Mouse (Mus musculus): ENCODE measurements around the gene E130114P18Rik. TPM values are rescaled to one million over a fixed set of nuclear protein-coding genes. Genes with fewer than 3 reads are reported as not detected.

E130114P18Rik gene
- polyA plus RNA-seq (2016; fragmentation: Nextera tagmentation; extraction: Ambion mirVana), result 2.8 and 11.0 TPM in 2 replicates

DNA sequence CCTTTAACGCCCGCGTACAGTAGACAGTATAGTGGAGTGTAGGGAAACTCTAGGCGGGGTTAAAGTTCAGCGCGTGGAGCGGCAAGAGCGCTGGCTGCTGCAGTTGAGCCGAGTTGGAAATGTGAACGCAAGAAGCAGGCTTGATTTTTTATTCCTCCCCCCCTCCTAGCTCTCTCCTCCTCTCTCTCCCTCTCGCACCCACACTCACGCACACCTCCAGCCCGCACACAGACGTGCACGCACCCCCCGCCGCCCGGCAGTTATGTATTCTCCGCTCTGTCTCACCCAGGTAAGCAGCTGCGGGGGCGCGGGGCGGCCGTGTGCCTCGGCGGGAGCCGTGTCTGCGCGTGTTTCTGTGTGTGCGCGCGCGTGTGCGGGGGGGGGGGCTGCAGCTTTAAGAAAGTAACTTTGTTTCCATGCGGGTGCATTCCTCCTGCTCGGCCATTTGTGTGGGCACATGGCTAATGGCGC is at the start of gene E130114P18Rik:
TSS of gene E130114P18Rik (minus strand) at position 373 of the 471 bp plus-strand sequence.
- under 1% methylated on average over 37 of the region's 37 CpGs for WGBS
- Histone ChIP-seq H3K27ac (peak within 1 kb of the TSS; percentile 96), H3K9me3 (replicated peaks) (no peaks in the 10 kb centered on the region), H3K36me3 (peaks cover 3% of the 10 kb centered on the region), H3K4me1 (peaks cover 60% of the 10 kb centered on the region), H3K27me3 (ENCODE audit: low read depth, poor library complexity, severe bottlenecking) (peaks cover 52% of the 10 kb centered on the region), H3K4me3 (peak within 1 kb of the TSS; percentile 80)
- peak; percentile 76 for DNase-seq (ENCODE audit: low spot score)

DNA sequence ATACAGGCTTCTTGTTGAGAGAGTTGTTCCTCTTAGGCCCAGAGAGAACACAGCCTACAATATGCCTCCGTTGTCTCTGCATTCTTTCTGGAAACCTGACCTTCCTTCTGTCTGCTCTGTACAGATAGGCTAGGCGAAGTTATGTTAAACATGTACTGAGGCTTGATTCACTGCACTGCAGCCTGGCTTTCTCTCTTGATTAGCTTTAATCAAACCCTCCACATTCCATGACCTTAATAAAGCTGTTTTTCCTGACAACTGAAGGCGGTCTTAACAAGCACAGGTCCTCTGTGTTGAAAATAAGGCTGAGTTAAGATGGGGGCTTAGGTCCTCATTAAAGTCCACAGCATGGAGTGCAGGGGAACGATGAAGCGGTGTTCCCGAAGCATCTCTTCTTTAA is 49.2 kb upstream of the E130114P18Rik start:
- no peak overlapping the region for H3K4me3 ChIP-seq
- H3K27ac ChIP-seq, result no peak overlapping the region
- H3K9me3 ChIP-seq (replicated peaks), result no peaks in the 10 kb centered on the region
- no peaks in the 10 kb centered on the region for H3K27me3 ChIP-seq (ENCODE audit: low read depth, poor library complexity, severe bottlenecking)
- WGBS, result 61% methylated on average over 6 of the region's 6 CpGs
- no peak for DNase-seq (ENCODE audit: low spot score)
- H3K36me3 ChIP-seq, result no peaks in the 10 kb centered on the region
- H3K4me1 ChIP-seq, result peaks cover 18% of the 10 kb centered on the region

DNA sequence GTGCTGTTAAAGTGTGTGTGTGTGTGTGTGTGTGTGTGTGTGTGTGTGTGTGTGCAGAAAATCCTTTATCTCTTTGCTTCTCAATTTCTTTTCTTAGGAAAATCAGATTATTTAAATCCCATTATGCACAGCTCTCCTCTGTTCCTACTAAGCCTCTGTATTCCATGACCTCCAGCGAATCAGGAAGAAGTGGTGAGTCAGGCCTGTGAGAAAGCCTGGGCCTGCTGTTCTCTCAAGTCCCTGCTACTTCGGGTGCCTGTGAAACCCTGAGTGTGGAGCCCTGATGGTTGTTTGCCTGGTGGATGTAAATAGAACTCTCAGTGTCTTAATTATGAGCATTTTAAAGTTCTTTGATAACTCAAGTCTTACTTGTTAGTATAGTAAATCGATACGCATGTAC is 48.0 kb upstream of the E130114P18Rik start:
- no peak for DNase-seq (ENCODE audit: low spot score)
- Histone ChIP-seq H3K27me3 (ENCODE audit: low read depth, poor library complexity, severe bottlenecking) (no peaks in the 10 kb centered on the region), H3K4me3 (no peak overlapping the region), H3K36me3 (no peaks in the 10 kb centered on the region), H3K9me3 (replicated peaks) (no peaks in the 10 kb centered on the region), H3K4me1 (peaks cover 18% of the 10 kb centered on the region), H3K27ac (no peak overlapping the region)
- 82% methylated on average over 4 of the region's 4 CpGs for WGBS

DNA sequence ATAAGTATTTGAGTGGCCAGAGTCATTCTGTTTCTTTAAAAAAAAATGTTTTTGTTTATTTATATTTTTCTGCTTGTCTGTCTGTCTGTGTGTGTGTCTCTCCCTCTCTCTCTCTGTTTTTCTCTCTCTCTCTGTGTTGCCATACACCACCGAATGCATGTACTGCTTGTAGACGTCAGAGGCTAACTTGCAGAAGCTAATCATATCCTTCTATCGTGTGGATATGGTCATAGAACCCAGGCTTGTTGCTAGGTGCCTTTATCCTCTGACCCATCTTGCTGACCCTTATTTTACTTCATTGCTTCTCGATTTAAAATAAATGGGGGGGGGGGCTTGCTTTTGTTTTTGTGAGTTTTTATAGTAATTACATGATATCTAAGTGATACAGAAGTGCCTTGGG is 47.6 kb upstream of the E130114P18Rik start:
- peaks cover 18% of the 10 kb centered on the region for H3K4me1 ChIP-seq
- H3K36me3 ChIP-seq, result no peaks in the 10 kb centered on the region
- H3K9me3 ChIP-seq (replicated peaks), result no peaks in the 10 kb centered on the region
- no peaks in the 10 kb centered on the region for H3K27me3 ChIP-seq (ENCODE audit: low read depth, poor library complexity, severe bottlenecking)
- no peak overlapping the region for H3K27ac ChIP-seq
- no peak for DNase-seq (ENCODE audit: low spot score)
- H3K4me3 ChIP-seq, result no peak overlapping the region
- WGBS, result 87% methylated on average over 4 of the region's 4 CpGs

DNA sequence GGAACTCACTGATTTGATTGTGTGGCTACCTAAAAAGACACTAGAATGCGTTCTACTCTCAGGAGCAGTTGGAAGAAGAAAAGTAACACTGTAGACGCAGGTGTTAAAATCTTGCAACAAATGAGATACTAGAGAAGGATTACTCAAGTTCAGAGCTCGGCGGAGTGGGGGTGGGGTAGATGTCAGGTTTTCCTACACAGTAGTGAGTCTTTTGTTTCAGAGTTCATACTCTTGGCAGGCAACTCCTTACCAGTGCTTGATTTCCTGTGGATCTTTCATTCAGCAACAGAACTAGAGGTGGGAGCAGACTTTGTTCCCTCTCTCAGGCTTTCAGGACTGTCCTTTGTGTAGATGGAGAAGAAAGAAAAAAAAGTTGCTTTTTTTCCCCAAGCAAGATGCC is 46.6 kb upstream of the E130114P18Rik start:
- Histone ChIP-seq H3K4me1 (peaks cover 18% of the 10 kb centered on the region), H3K27ac (no peak overlapping the region), H3K36me3 (no peaks in the 10 kb centered on the region), H3K9me3 (replicated peaks) (no peaks in the 10 kb centered on the region), H3K27me3 (ENCODE audit: low read depth, poor library complexity, severe bottlenecking) (no peaks in the 10 kb centered on the region), H3K4me3 (no peak overlapping the region)
- 73% methylated on average over 4 of the region's 4 CpGs for WGBS
- no peak for DNase-seq (ENCODE audit: low spot score)

DNA sequence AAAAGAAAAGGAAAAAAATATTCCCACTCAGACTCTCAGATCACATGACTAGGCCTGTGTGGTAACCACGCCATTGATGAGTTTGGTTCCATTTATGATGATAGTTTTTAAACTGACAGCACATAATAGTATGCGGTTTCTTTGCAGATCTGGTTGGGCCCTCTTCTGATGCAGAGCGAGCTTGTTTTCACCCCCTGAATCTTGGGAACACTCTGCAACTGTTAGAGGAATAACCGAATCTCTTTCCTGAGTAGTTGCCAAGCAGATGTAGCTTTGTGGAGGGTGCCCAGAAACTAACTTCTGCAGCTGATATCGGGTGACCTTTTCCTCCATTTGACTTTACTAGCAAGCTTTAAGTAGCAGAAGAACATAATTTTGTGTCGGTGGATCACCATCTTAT is 45.6 kb upstream of the E130114P18Rik start:
- peaks cover 16% of the 10 kb centered on the region for H3K4me1 ChIP-seq
- WGBS, result 86% methylated on average over 6 of the region's 6 CpGs
- H3K9me3 ChIP-seq (replicated peaks), result no peaks in the 10 kb centered on the region
- H3K27me3 ChIP-seq (ENCODE audit: low read depth, poor library complexity, severe bottlenecking), result no peaks in the 10 kb centered on the region
- H3K27ac ChIP-seq, result no peak overlapping the region
- no peaks in the 10 kb centered on the region for H3K36me3 ChIP-seq
- DNase-seq (ENCODE audit: low spot score), result no peak
- H3K4me3 ChIP-seq, result no peak overlapping the region

DNA sequence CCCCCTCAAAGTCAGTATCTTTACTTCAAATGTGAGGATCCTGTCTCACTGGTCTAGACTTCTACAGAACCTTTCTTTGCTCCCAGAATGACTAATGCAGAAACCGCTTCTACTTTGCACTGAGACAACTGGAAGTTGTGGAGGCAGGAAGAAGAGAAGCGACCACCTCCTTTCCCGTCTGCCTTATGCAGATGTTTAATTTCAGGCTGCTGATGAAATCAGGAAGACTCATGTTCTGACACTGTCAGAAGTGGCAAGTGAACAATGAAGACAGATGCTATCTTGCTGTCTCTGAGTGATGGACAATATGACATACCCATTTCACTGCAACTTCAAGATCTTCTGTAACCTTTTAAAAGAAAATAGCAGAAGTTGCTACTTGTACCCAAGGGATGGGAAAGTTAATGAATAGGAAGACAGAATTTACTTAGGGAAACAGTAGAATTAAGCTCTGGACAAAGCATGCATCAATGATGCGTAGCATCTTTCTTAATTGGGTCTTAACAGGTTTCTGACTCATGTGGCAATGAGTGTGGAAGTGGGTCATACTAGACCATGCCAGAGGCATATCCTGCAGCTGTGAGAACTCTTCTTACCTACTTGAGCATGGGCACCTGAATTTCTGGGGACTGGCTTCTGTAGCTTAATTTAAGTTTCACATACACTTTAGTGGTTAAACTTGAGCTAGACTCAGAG is 43.8 kb upstream of the E130114P18Rik start:
- Histone ChIP-seq H3K4me1 (peaks cover 2% of the 10 kb centered on the region), H3K4me3 (no peak overlapping the region), H3K27ac (no peak overlapping the region), H3K27me3 (ENCODE audit: low read depth, poor library complexity, severe bottlenecking) (no peaks in the 10 kb centered on the region), H3K9me3 (replicated peaks) (no peaks in the 10 kb centered on the region), H3K36me3 (no peaks in the 10 kb centered on the region)
- WGBS, result 88% methylated on average over 4 of the region's 4 CpGs
- DNase-seq (ENCODE audit: low spot score), result no peak

DNA sequence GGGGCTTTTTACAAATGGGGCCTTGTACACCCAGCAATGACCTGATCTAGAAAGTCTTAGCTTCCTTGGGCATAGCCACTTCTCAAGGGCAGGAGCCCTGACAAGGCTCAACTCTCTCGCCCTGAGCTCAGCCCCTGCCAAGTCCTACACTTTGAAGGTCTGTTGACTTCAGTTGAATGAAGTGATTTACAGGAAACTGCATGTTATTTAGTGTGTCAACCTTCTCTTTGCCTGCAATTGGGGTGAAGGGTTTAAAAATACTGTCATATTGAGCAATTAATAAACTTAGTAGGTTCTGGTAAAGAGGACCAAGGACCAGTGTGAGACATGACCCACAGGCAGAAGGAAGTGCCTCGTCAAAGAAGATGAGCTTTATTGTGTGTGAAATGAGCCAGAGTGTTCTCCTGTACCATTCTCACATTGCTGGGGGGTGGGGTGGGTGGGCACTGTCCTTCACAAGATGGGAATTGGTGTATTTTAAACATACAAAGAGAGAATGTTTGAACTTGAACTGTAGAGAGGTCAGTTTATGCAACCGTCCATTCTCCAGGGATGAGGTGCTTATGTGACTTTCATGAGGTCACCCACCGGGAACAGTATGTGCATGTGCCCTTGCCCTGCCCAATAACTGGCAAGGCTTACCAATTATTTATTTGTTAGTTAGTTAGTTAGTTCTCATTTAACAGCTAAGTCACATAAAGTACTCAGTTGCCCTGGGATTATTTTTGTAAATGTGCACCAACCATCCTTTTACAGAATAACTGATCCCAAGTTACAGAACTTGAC is 42.8 kb upstream of the E130114P18Rik start:
- H3K9me3 ChIP-seq (replicated peaks), result no peaks in the 10 kb centered on the region
- H3K4me3 ChIP-seq, result no peak overlapping the region
- no peaks in the 10 kb centered on the region for H3K27me3 ChIP-seq (ENCODE audit: low read depth, poor library complexity, severe bottlenecking)
- DNase-seq (ENCODE audit: low spot score), result no peak
- no peaks in the 10 kb centered on the region for H3K36me3 ChIP-seq
- 82% methylated on average over 4 of the region's 4 CpGs for WGBS
- no peaks in the 10 kb centered on the region; the same call in 1 of the 2 replicates for H3K4me1 ChIP-seq
- no peak overlapping the region for H3K27ac ChIP-seq

DNA sequence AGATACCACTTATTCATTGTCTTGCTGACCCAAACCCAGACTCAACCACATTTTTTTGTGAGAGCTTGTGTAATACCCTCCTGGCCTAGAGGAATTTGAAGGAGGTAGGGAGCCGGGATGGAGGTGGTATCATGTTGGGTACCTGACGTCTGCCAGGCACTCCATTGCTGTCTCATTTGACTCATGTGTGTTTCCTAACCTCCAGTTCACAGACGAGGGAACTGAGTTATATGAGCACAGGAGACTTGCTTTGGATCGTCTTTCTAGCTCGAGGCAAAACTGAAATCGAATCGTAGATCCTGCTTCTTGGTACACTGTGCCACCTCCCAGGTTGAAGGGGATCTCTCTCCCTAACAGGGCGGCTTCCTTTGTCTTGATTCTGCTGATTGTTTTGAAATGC is 41.2 kb upstream of the E130114P18Rik start:
- Histone ChIP-seq H3K27ac (no peak overlapping the region), H3K4me1 (no peaks in the 10 kb centered on the region), H3K36me3 (no peaks in the 10 kb centered on the region), H3K4me3 (no peak overlapping the region), H3K9me3 (replicated peaks) (no peaks in the 10 kb centered on the region), H3K27me3 (ENCODE audit: low read depth, poor library complexity, severe bottlenecking) (no peaks in the 10 kb centered on the region)
- 82% methylated on average over 8 of the region's 8 CpGs for WGBS
- DNase-seq (ENCODE audit: low spot score), result no peak

DNA sequence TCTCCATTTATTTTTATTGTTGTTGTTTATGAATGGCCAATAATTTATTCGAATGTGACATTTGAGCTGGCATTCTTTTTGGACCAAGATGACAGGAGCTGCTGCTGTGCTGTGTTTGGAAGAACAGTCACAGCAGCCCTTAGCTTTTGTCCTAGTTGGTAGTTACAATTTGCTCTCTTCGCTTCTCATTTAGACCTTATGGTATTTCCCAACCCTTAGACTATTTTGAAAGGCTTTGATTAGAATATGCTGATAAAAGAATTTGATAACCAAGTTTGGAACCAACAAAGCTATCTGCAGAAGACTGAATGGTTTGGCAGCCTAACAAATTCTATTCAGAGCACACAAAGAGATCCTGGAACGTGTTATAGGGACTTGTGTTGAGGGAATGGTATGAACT is 40.6 kb upstream of the E130114P18Rik start:
- 88% methylated on average over 3 of the region's 3 CpGs for WGBS
- DNase-seq (ENCODE audit: low spot score), result no peak
- no peaks in the 10 kb centered on the region for H3K4me1 ChIP-seq
- no peaks in the 10 kb centered on the region for H3K27me3 ChIP-seq (ENCODE audit: low read depth, poor library complexity, severe bottlenecking)
- H3K36me3 ChIP-seq, result no peaks in the 10 kb centered on the region
- H3K4me3 ChIP-seq, result no peak overlapping the region
- no peaks in the 10 kb centered on the region for H3K9me3 ChIP-seq (replicated peaks)
- no peak overlapping the region for H3K27ac ChIP-seq

DNA sequence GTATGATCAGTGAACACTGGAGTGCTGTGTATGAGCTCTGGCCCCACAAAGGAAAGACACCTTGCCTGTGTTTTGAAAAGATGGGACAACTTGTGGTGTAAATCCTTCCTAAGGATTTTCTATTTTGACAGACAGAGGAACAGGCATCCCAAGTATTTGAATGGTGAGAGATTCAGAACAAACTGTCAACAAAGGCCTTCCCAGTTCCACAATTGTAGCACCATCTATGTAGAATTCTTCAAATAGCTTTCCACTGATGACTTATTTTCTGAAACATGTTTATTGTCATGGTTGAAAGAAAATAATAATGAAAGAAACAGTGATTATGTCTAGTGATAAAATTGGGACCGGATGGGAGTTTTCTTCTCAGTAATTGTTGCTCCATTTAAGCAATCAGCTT is 39.9 kb upstream of the E130114P18Rik start:
- WGBS, result 79% methylated on average over 1 of the region's 1 CpGs
- H3K9me3 ChIP-seq (replicated peaks), result no peaks in the 10 kb centered on the region
- no peak for DNase-seq (ENCODE audit: low spot score)
- H3K27ac ChIP-seq, result no peak overlapping the region
- no peaks in the 10 kb centered on the region for H3K4me1 ChIP-seq
- H3K27me3 ChIP-seq (ENCODE audit: low read depth, poor library complexity, severe bottlenecking), result no peaks in the 10 kb centered on the region
- no peaks in the 10 kb centered on the region for H3K36me3 ChIP-seq
- H3K4me3 ChIP-seq, result no peak overlapping the region

DNA sequence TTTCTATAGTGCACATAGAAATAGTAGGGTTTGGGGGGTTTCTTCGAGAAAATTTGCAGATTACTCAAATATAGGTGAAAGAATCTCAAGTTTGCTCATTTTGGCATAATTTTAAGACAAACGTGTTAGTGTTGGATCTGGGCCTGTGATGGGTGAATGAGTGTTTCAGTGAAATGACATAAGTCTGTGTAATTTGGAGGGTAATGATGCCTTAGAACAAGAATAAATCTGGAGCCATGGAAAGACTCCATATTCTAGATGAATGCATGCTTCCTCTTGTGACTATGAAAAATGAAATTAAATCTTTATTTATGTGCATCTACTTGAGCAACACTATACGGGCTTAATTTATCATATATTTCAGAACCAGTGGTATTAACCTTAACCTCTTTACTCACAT is 38.9 kb upstream of the E130114P18Rik start:
- WGBS, result 88% methylated on average over 3 of the region's 3 CpGs

DNA sequence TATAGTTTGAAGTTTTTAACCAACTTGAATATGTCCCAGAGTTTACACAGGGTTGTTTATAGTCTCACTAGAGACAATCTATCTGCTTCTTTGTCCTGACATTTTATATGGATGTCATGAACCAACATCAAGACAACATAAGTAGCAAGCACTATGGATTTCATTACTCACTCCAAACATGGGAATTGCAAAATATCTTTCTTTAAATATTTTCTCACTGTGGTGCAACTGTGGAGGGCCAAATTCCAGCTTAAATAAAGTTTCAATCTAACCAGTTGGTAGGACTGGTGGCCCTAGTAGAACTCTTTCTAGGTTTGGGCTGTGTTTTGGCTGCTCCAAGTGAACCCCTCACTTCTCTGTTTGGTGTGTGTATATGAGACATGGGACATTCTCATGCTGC is 38.1 kb upstream of the E130114P18Rik start:
- no peaks in the 10 kb centered on the region for H3K36me3 ChIP-seq
- no peaks in the 10 kb centered on the region for H3K4me1 ChIP-seq
- H3K9me3 ChIP-seq (replicated peaks), result no peaks in the 10 kb centered on the region
- no peak overlapping the region for H3K27ac ChIP-seq
- H3K27me3 ChIP-seq (ENCODE audit: low read depth, poor library complexity, severe bottlenecking), result no peaks in the 10 kb centered on the region
- no peak overlapping the region for H3K4me3 ChIP-seq
- DNase-seq (ENCODE audit: low spot score), result no peak

More for the DNA sequence above, 38.9 kb upstream of the E130114P18Rik start:
- H3K4me1 ChIP-seq, result no peaks in the 10 kb centered on the region
- no peaks in the 10 kb centered on the region for H3K36me3 ChIP-seq
- H3K9me3 ChIP-seq (replicated peaks), result no peaks in the 10 kb centered on the region
- H3K27me3 ChIP-seq (ENCODE audit: low read depth, poor library complexity, severe bottlenecking), result no peaks in the 10 kb centered on the region
- H3K4me3 ChIP-seq, result no peak overlapping the region
- no peak overlapping the region for H3K27ac ChIP-seq
- DNase-seq (ENCODE audit: low spot score), result no peak
